Mouse (Mus musculus) 3134 (cell line): ENCODE measurements at regions not wholly inside any gene's neighbourhood (a gene's known extent, or its start where the extent isn't known, plus 50 kb on each side); places are given as distances from the start of the nearest gene placed in this dataset.
A peak's percentile ranks its signal among the peaks of the same experiment; 100 is the strongest.

Source experiments
- DNase-seq: peaks from one replicate; pipeline ENCODE4 v3.0.0-alpha.2; 2011; ENCODE audit warnings: low spot score; ENCODE audit not compliant: insufficient read length; ENCODE audit errors: extremely low read depth

GRCm38 (mm10) chr3:35475326-35475725, 278.6 kb upstream of the Atp11b start:
- DNase-seq = no peak

- DNase-seq = no peak
Measured at GRCm38 (mm10) chr3:35480714-35481695, 272.9 kb upstream of the Atp11b start.

GRCm38 (mm10) chr3:35481841-35482240, 272.1 kb upstream of the Atp11b start:
- DNase-seq = no peak

- peak; percentile 39 for DNase-seq
Measured at GRCm38 (mm10) chr3:35482296-35482695, 271.6 kb upstream of the Atp11b start.

- no peak for DNase-seq
Measured at GRCm38 (mm10) chr3:35482759-35483158, 271.1 kb upstream of the Atp11b start.

GRCm38 (mm10) chr3:35496027-35496824, 257.7 kb upstream of the Atp11b start:
- DNase-seq = no peak

- no peak for DNase-seq
Measured at GRCm38 (mm10) chr3:35510314-35510713, 243.6 kb upstream of the Atp11b start.

GRCm38 (mm10) chr3:35516517-35516916, 237.4 kb upstream of the Atp11b start:
- DNase-seq = no peak

- DNase-seq = no peak
Measured at GRCm38 (mm10) chr3:35520131-35520530, 233.8 kb upstream of the Atp11b start.

GRCm38 (mm10) chr3:35547696-35548095, 206.2 kb upstream of the Atp11b start:
- no peak for DNase-seq

- no peak for DNase-seq
Measured at GRCm38 (mm10) chr3:35551791-35552190, 202.1 kb upstream of the Atp11b start.

GRCm38 (mm10) chr3:35560425-35560824, 193.5 kb upstream of the Atp11b start:
- DNase-seq = no peak

- DNase-seq = peak; percentile 19
Measured at GRCm38 (mm10) chr3:35574402-35574801, 179.5 kb upstream of the Atp11b start.
